Mouse (Mus musculus) small intestine, adult 2 months (tissue): Measurements from ENCODE around the gene Ccin.

Experiments
- CTCF ChIP-seq: fragments of 200-500 bp; IDR thresholded peaks from 2 replicates; pipeline ENCODE4 v1.5.1; 2012; ENCODE audit warnings: low read depth, mild to moderate bottlenecking, control low read depth, inconsistent platforms, low read length, moderate library complexity, mixed read lengths; ENCODE audit not compliant: insufficient replicate concordance, insufficient read length; ENCODE audit errors: extremely low read depth
- POLR2A ChIP-seq: fragments of 200-500 bp; IDR thresholded peaks from 2 replicates; pipeline ENCODE4 v1.6.1; 2012; ENCODE audit warnings: low read depth, mild to moderate bottlenecking, control low read depth, inconsistent platforms, low read length, moderate library complexity

DNA sequence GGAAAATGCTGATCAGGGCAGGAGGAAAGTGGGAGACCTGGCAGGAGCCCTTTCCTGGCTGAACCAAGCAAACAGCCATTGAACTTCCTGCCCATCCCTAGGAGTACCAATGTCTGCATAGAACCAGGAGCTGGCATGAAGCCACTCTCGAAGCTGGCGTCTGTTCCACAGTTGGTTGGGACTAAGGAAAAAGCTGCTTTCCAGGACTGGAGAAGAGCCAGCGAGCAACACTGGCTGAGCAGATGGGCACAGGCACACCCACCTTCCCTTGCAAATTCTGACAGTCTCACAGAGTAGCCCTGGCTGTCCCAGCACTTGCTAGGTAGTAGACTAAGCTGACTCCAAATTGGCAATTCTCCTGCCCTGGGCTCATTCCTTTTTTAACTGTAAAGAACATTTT is 3.5 kb upstream of the Ccin start:
- no peak for TF ChIP-seq CTCF
- no peak for TF ChIP-seq POLR2A
